Mouse (Mus musculus): ENCODE data around the gene Fgf22.

The Fgf22 gene

GRCm38 (mm10) chr10:79767372-79768244 is 12.7 kb downstream of the Fgf22 start:
- peak; percentile 97 for DNase-seq

- DNase-seq, result peak; percentile 87
Observed at GRCm38 (mm10) chr10:79768400-79768799, 13.5 kb downstream of the Fgf22 start.

- no peak for DNase-seq
Observed at GRCm38 (mm10) chr10:79769329-79769728, 14.5 kb downstream of the Fgf22 start.

- no peak for DNase-seq
Observed at GRCm38 (mm10) chr10:79772320-79772719, 17.4 kb downstream of the Fgf22 start.

GRCm38 (mm10) chr10:79773208-79773607 is 18.3 kb downstream of the Fgf22 start:
- no peak for DNase-seq

- no peak for DNase-seq
Observed at GRCm38 (mm10) chr10:79774486-79775279, 19.8 kb downstream of the Fgf22 start.

- peak; percentile 73 for DNase-seq
Observed at GRCm38 (mm10) chr10:79777103-79777531, 22.2 kb downstream of the Fgf22 start, which contains the start of gene Fstl3. Gene Fstl3, plus strand, starts transcription at chr10:79777272.

GRCm38 (mm10) chr10:79778006-79778405 is 23.1 kb downstream of the Fgf22 start:
- peak; percentile 83 for DNase-seq

GRCm38 (mm10) chr10:79779193-79779592 is 24.3 kb downstream of the Fgf22 start:
- no peak for DNase-seq

GRCm38 (mm10) chr10:79779784-79780663 is 25.1 kb downstream of the Fgf22 start:
- peak; percentile 99 for DNase-seq

- DNase-seq, result peak; percentile 87
Observed at GRCm38 (mm10) chr10:79780664-79781015, 25.8 kb downstream of the Fgf22 start.

GRCm38 (mm10) chr10:79781139-79781538 is 26.3 kb downstream of the Fgf22 start:
- DNase-seq, result peak; percentile 44

- DNase-seq, result peak; percentile 15
Observed at GRCm38 (mm10) chr10:79781956-79782355, 27.1 kb downstream of the Fgf22 start.

GRCm38 (mm10) chr10:79783050-79783449 is 28.2 kb downstream of the Fgf22 start:
- peak; percentile 61 for DNase-seq

- DNase-seq, result peak; percentile 71
Observed at GRCm38 (mm10) chr10:79783920-79784800, 29.3 kb downstream of the Fgf22 start.

GRCm38 (mm10) chr10:79788386-79789158 is 33.7 kb downstream of the Fgf22 start:
- peak; percentile 91 for DNase-seq

GRCm38 (mm10) chr10:79789581-79789980 is 34.7 kb downstream of the Fgf22 start:
- no peak for DNase-seq

GRCm38 (mm10) chr10:79790861-79791260 is 36.0 kb downstream of the Fgf22 start, which contains the start of gene Prss57:
Gene Prss57, minus strand, starts transcription at chr10:79790961.
- peak; percentile 6 for DNase-seq

GRCm38 (mm10) chr10:79792339-79793040 is 37.6 kb downstream of the Fgf22 start:
- DNase-seq, result peak; percentile 9

All from kidney, postnatal 10 days (tissue).